Mouse (Mus musculus) left cerebral cortex, adult 2 months (tissue): ENCODE results near the gene Wwox. TPM values are rescaled to one million over a fixed set of nuclear protein-coding genes. Genes with fewer than 3 reads are reported as not detected.

Experiments
- DNase-seq, 2 experiments: peaks; one replicate each; pipeline ENCODE4 v3.0.0; 2021 to 2022; ENCODE audit warnings: low spot score in 2 of 2, mixed read lengths in 1 of 2; ENCODE audit errors: extremely low spot score in 1 of 2
- H3K27ac ChIP-seq: fragments of 200-600 bp; 2 replicates; pipeline ENCODE4 v1.8.1; 2022
- H3K4me3 ChIP-seq: fragments of 200-600 bp; 2 replicates; pipeline ENCODE4 v1.8.1; 2022
- CTCF ChIP-seq: fragments of 200-600 bp; IDR thresholded peaks from 2 replicates; pipeline ENCODE4 v1.8.1; 2022; ENCODE audit warnings: antibody characterized with exemption, mild to moderate bottlenecking, moderate library complexity
- intact Hi-C: fragments of 180-260 bp; cut with DNase I; formaldehyde crosslinking; loops from one replicate; pipeline ENCODE4 v1.15.1; 2025
- total RNA-seq, 2 experiments: library from RNA; stranded (reverse); gene quantifications; 2 replicates each; pipeline ENCODE4 v1.2.3; 2021

Gene Wwox
- total RNA-seq, 2 experiments from 2014 or later: 16.7 to 17.6 TPM

DNA sequence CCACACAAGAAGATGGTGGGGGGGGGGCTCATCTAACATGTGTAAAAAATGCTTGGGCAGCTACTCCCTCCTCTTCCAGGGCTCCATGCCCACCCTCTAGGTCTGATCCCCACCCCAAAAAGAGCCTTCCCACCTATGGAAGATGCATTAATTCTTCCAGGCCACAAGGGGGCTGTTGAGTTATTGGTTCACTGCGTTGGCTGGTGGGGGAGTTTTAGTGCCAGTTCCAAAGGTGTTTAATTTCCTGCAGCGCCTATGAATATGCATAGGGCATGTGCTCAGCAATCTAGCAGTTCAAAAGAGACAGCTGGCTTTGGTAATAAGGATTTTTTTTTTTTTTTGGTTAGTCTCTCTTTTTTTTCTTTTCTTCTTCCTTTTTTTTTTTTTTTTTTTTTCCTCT lies 306.9 kb downstream of the Wwox start:
- intact Hi-C loops: no loop called here
- TF ChIP-seq CTCF: peak; percentile 13; the same call in 1 of the 2 replicates
- Histone ChIP-seq H3K4me3 (no peak overlapping the region), H3K27ac (no peak overlapping the region)
- DNase-seq: no peak

DNA sequence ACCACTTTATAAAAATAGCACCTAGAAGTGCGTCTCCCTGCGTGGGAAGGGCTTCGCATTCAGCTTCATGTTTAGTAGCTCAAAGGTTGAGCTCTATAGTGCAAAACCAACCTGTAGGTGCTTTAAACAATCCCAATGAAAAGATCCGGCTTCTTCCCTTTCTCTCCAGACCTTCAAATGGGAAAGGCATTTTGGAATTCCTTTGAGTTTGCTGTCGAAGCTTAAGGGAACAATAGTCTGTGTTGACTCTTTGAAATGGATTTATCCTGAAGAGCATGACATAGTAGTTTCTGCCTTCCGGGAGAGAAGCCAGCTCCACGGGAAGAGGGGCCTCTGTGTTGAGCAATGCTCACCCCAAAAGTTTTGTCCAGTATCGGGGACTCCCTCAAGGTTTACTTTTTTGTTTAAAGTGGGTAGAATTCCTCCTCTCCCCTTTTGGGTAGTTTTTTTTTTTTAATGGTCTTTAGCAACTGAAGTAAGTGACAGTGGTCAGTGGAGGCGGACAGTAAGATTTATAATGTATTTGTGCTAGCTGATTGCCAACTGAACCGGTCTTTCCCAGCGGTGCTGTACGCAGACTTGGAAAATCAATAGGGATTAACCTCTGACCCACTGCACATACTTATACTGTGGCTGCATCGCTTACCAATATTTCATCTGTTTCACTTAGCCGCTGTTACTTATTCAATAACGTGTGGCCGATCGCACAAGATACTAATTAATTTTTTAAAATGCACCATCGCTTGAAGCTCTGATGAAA lies 312.1 kb downstream of the Wwox start:
- Histone ChIP-seq H3K4me3 (no peak overlapping the region), H3K27ac (no peak overlapping the region)
- no peak for TF ChIP-seq CTCF
- no peak for DNase-seq
- intact Hi-C loops: no loop called here

DNA sequence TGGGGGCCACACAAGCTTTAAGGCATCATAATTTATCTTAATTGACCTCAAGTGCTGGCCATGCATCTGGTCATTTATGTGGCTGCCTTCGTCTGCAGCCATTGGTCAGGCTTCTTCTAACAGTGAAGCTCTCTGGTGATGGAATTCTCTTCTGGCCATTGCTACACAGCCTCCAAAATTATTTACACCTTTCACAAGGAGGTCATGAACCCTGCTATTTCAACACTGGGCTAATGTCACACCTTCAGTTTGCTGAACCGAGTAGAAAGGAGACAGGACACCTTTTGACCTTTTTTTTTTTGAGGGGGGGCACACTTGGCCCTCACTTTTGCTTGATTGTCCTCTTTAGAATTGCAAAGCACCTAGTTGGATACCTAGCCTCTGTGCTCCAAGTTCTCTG lies 320.2 kb downstream of the Wwox start:
- intact Hi-C loops: no loop called here
- DNase-seq: no peak
- no peak overlapping the region for H3K27ac ChIP-seq
- TF ChIP-seq CTCF: no peak
- H3K4me3 ChIP-seq: no peak overlapping the region

DNA sequence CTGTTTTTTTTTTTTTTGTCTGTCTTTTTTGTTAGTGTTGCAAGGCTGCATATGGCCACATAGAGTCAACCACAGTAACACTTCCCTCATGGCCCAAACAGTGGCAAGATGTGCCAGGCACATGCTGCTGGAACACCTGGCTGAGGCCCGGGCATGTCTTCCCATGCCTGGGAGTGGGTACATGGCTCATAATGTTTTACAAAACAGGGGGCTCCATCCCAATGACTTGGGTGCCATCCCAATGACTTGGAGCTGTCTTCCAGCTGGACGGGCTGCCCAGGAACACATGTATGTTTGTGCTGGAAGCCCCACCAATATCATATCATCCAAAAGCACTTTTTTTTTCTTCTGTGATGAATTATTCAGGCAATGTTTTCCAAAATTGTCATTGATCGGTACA lies 329.1 kb downstream of the Wwox start:
- no peak overlapping the region for H3K27ac ChIP-seq
- no peak overlapping the region for H3K4me3 ChIP-seq
- no peak for TF ChIP-seq CTCF
- intact Hi-C loops: no loop called here
- no peak for DNase-seq

DNA sequence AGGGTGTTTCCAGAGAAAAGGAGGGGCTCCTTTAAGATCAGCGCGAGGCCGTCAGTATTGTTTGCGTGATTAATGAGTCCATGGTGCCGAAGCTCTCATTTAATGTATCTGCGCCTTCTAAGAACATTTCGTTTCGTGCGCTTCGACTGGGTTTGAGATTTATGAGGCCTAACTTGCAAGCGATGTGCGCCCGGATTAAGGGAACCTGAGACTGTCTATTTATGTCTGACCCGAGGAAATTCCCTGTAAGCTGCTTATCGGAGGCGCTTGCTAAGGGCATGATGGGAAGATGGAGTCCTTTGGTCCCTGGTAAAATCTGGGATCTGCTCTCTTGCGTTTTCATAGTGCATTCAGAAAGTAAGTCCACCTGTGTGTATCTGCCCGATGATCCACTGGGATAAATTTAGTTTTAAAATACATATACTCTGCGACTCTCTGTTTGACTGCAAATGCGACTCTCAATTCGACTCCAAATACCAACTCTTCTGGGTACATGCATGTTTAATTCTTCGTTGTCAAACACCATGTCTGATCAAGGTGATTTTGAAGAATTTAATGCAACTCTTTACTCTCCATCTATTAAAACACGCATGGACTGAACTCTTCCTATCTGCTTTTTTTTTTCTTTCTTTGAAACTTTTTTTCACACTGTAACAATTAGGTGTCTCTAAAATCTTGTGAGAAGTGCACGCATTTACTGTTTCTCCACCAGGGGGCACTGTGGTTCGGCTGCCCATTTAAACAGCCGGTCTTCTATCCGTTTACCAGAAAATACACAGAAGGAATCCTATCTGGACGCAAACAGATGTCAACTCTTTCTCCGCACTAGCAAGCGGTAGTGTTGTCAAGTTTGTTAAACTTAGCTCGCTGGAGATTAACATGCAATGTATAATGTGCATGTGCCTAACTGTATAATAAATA lies 331.7 kb downstream of the Wwox start:
- intact Hi-C loops: loop anchor here (2.0 to 10.0 kb wide), 4 partner anchors 200 to 1666 kb away; no protein-coding TSS in a partner anchor
- DNase-seq: peak; percentile 73 to 79
- Histone ChIP-seq H3K4me3 (no peak overlapping the region), H3K27ac (no peak overlapping the region)
- peak; percentile 98 for TF ChIP-seq CTCF

DNA sequence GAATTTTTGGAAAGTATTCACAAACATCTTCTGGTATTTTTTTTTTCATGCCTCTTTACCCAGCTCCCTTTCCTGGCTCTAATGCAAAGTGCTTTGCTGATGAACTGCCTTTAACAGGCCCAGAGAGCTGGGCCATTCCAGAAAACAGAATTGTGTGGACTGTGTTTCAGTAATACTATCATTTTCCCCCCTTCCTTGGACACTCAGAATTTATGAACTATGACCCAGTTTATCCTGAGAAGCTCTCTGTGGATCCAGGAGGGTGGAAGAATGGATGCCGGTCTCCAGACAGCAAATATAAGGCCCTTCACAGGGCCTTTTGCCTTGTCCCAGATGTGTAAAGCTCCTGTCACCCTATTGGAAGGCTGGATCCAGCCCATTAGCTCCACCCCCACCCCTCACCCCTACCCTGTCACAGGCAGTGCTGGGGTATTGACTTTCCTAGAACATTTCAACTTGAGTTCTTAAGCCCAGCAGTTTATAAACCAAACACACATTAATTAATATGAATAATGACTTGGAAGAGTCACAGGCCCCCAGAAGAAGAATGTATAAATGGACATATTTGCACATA lies 332.9 kb downstream of the Wwox start:
- TF ChIP-seq CTCF: no peak
- DNase-seq: no peak
- no peak overlapping the region for H3K4me3 ChIP-seq
- intact Hi-C loops: loop anchor here (2.0 to 10.0 kb wide), 4 partner anchors 230 to 1665 kb away; no protein-coding TSS in a partner anchor
- no peak overlapping the region for H3K27ac ChIP-seq

DNA sequence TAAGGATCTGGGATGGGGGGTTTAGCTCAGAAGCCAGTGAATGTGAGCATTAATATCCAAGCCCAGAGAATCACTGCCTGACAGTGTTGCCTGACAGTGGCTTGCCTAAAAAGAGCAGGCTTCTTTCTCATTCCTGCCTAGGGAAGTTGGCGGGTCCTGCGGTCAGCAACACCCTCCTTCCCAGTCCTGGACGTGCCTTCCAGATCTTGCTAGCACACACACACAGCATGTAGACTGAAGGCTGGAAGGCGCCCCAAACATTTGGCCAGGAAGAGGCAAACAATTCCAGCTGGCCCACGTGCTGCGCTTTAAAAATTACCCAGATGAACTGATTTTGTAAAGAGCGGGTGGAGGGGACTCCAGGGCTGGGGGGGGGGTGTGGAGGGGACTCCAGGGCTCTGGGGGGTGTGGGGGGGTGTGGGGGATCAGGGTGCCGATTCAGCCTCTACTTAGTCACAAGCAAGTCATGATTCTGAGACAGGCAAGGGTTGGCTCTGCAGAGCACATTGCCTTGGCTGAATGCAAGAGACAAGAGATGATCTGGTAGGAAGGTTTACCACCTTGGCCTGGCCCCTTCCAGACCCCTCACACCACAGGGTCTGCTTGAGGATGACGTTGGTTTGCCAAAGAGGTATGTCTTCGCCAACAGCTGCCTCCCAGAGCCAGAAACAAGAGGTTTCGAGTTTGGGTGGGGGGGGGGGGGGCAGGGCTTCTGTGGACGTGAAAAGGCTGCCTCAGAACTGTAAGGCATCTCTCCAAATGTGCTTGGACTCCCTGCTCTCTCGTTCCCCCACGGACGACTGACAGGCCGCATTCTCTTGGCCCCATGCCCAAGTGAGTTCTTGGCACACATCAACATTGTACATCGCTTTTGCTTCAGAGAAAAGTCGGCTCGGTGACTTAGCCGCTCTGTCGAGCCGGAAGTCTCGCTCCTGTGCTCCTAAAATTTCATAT lies 334.3 kb downstream of the Wwox start:
- Histone ChIP-seq H3K4me3 (no peak overlapping the region), H3K27ac (no peak overlapping the region)
- intact Hi-C loops: loop anchor here (2.0 to 10.0 kb wide), 4 partner anchors 231 to 1664 kb away; no protein-coding TSS in a partner anchor
- peak in 1 of 2 experiments; percentile 21 for DNase-seq
- no peak for TF ChIP-seq CTCF

DNA sequence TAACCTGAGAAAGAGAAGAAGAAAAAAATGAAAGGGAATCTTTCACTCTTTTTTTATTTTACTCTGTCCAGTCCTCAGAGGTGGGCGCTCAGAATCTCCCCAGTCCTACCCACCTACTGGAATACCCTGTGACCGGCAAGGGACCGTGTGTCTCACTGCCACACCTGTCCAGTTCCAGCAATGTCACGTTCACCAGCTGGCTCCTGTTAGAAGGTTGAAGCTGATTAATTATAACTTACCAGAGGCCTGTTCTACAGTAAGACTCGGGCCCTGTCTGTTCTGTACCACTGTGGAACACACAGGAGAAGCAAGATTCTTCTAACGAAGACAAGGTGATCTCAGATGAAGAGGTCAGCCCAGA lies 334.9 kb downstream of the Wwox start:
- H3K27ac ChIP-seq: no peak overlapping the region
- TF ChIP-seq CTCF: no peak
- DNase-seq: no peak
- no peak overlapping the region for H3K4me3 ChIP-seq
- intact Hi-C loops: loop anchor here (5.0 to 10.0 kb wide), 3 partner anchors 232 to 1663 kb away; no protein-coding TSS in a partner anchor

DNA sequence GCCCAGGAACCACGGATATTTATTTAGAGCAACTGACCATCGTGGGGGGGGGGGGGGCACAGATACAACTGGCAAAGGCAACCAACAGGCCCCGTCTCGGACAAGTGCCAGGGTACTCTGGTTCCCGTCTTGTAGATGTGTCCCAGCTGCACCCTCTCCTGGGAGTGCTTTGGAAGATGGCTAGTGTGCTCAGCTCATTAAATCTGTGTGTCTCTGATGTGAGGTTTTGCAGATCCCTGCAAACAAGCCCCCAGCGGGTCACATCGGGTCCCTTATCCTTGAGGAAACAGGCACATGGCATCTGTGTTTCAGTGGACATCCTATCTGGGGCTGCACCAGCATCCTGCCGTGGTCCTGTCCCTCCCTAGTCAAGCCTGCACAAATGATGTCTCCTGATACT lies 336.1 kb downstream of the Wwox start:
- no peak for DNase-seq
- Histone ChIP-seq H3K27ac (no peak overlapping the region), H3K4me3 (no peak overlapping the region)
- TF ChIP-seq CTCF: no peak
- intact Hi-C loops: loop anchor here (10.0 kb wide), 1 partner anchor 321 kb away; no protein-coding TSS in a partner anchor

DNA sequence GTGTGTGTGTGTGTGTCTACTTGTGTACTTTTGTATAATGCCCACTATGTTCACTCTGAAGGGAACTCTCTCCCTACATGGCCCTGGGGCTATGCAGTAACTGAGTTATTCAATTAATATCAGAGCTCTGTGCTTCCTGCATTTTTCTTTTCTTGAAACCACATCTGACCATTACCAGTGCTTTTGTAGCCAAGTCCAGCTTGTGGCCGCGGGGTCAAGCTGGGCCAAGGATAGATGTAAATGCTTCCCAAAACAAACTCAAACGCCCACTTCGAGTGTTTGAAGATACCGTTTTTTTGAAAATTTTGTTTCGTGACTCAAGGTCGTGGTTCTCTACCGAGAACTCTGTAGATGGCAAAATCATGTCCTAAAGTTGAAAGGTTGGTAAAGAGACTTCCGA lies 337.2 kb downstream of the Wwox start:
- no peak for DNase-seq
- TF ChIP-seq CTCF: no peak
- Histone ChIP-seq H3K27ac (no peak overlapping the region), H3K4me3 (no peak overlapping the region)
- intact Hi-C loops: loop anchor here (10.0 kb wide), 1 partner anchor 322 kb away; no protein-coding TSS in a partner anchor
